Mouse (Mus musculus) CD4-positive, CD25-positive, alpha-beta regulatory T cell, adult 4 months (primary cell): ENCODE data around the gene Syce3. TPM values are rescaled to one million over a fixed set of nuclear protein-coding genes. Genes with fewer than 3 reads are reported as not detected.
"Not testable (repeated sequence)": the region's sequence is repeated elsewhere in the genome, so short reads cannot be mapped to it uniquely, and the experiment has no call there.

Source experiments
- ATAC-seq: one replicate; pipeline ENCODE4 v1.8.0; 2017
- polyA plus RNA-seq, 2 experiments: library from polyadenylated mRNA; unstranded; fragments of 100-300 nt; shearing (Covaris generic); gene quantifications; one replicate each; pipeline ENCODE4 v1.2.1; 2017

The Syce3 gene
- not detected for polyA plus RNA-seq

DNA sequence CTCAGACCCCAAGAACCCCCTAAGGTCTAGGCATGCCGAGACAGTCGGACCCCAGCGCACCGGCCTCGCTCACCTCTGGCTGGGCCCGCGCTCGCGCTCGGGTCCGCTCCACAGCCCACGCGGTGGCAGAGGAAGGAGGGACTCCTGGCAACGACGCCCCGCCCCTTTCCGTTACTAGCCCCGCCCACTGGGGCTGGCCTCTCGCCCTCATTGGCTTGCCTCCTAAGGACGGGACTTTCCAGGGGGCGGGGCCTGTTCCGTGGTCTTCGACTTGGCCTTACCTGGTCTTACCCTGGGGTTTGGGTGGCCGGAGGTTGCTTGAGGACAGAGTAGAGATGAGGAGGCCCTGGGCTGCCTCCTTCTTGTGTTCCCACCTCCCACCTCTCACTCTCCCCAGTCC lies at the start of gene Syce3:
TSS of gene Syce3 (minus strand) at position 386 of the 400 bp plus-strand sequence.
- no peak for ATAC-seq

- ATAC-seq: no peak
Observed at GRCm38 (mm10) chr15:89459821-89460220, 49.5 kb upstream of the Syce3 start.

- ATAC-seq: peak; percentile 62
Observed at GRCm38 (mm10) chr15:89458942-89459341, 48.6 kb upstream of the Syce3 start.

DNA sequence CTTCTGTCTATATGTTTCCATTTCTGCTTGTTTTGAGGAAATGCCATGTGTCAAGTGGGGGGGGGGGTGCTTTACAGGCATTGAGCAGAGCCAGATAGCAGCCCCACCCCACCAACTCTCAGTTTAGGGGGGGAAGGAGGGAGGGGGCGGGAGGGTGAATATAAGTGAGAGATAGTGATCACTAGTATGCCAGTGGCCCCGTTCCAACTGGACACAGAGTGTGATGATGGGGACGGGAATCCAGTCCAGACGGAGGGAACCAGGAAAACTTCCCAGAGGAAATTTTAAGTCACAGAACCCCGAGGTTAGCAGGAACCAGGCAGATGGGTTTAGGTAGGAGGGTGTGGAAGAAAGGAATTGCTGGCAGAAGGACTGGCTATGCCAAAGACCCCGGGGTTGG lies 45.3 kb upstream of the Syce3 start:
- no peak for ATAC-seq

DNA sequence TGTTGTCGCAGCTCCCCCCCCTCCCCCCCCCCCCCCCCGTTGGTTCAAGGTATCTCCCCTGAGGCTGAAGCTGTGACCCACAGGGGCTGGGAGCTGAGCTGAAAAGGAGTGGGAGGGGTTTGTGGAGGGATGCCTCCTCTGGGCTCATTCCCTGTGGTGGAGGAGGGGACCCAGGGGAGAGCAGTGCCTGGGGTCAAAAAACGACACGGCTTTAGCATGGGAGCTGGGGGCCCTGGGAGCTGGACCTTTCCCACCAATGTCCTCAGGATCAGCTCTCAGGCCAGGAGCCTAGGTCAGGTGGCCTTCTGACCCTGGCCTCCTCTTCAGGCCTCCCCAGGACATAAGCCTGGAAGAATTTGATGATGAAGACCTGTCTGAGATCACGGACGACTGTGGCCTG lies 44.6 kb upstream of the Syce3 start:
- no peak for ATAC-seq

GRCm38 (mm10) chr15:89453865-89454478 lies 43.7 kb upstream of the Syce3 start, which contains the start of gene Mapk8ip2:
TSS of gene Mapk8ip2 (plus strand) at chr15:89453913.
- ATAC-seq: no peak

DNA sequence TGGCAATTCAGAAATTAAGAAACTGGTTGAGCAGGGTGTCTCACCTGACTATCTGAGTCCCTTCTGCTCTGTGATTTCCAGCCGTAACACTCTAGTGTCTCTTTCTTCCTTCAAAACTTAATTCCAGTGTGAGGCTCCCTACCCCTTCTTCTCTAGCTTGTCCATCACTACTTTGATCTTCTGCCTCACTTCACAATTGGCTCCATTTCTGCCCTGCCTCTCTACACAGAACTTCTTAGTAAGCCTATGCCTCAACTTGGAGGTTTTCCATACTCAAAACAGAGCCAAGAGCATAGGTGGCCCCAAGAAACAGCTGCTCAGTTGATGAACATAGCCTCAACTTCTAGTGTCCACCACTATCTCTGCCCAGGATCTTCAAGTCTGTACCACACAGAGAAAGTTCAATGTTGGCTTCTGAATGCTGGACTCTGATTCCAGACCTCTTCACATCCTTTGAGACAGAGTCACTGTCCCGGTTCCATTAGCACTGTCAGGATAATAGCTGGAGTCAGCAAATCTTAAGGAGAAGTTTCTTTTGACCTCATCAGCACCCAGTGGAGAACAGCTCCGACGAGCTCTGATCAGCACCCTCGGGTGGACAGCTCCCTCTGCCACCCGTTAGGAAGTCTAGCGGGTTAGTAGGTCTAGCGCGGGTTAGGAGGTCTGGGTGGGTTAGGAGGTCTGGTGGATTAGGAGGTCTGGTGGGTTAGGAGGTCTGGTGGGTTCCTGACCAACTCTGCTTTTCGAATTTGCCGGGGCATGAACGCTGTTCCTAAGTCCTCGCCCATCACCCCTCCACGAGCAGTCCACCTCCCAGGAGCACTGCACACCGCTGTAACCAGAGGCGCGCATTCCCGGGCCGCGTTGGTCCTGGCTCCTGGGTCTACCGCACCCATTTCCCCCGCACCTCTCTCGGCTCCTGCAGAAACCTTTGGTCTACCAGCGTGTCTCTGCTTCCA lies 42.9 kb upstream of the Syce3 start:
- peak; percentile 43 for ATAC-seq

- no peak for ATAC-seq
Observed at GRCm38 (mm10) chr15:89442486-89443070, 32.3 kb upstream of the Syce3 start.

DNA sequence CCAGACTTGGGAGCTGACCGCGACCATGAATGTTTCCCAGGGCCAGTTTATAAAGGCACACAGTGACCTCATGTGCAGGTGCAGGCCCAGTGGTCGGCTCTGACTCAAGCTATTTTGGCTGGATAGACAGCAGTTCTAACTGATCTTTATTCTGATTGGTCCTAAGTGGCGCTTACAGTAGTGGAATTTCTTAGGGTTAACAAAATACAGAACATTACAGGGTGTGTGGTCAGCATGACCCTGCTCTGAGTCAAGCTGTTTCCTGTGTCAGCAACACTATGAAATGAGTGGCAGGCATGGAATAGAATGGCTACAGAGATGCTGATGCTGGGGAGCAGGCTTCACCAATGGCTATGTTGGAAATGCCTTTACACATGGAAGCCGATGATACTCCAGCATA lies 25.6 kb upstream of the Syce3 start:
- ATAC-seq: no peak

GRCm38 (mm10) chr15:89434136-89434535 lies 23.8 kb upstream of the Syce3 start:
- no peak for ATAC-seq

GRCm38 (mm10) chr15:89432946-89433345 lies 22.6 kb upstream of the Syce3 start:
- ATAC-seq: no peak

DNA sequence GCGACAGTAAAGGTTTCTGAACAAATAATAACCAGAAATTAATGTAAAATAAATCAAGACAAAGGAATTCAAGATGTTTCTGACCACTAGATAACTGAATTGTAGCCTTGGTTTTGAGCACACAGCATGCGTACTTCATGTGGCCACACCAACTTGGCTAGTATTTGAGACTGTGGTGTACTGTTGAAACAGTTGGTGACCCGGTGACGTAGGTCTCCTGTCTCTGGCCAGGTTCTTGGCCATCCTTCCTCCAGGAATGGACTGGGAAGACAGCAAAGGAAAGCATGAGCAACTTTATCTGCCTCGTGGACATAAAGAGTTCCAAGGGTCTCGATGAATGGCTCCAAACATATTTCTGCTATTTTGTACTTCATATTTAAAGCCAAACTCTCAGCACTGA lies 21.5 kb upstream of the Syce3 start:
- ATAC-seq: no peak

GRCm38 (mm10) chr15:89431271-89431670 lies 21.0 kb upstream of the Syce3 start:
- no peak for ATAC-seq

- ATAC-seq: not testable (repeated sequence)
Observed at GRCm38 (mm10) chr15:89430771-89431170, 20.5 kb upstream of the Syce3 start.

- no peak for ATAC-seq
Observed at GRCm38 (mm10) chr15:89430341-89430740, 20.0 kb upstream of the Syce3 start.

DNA sequence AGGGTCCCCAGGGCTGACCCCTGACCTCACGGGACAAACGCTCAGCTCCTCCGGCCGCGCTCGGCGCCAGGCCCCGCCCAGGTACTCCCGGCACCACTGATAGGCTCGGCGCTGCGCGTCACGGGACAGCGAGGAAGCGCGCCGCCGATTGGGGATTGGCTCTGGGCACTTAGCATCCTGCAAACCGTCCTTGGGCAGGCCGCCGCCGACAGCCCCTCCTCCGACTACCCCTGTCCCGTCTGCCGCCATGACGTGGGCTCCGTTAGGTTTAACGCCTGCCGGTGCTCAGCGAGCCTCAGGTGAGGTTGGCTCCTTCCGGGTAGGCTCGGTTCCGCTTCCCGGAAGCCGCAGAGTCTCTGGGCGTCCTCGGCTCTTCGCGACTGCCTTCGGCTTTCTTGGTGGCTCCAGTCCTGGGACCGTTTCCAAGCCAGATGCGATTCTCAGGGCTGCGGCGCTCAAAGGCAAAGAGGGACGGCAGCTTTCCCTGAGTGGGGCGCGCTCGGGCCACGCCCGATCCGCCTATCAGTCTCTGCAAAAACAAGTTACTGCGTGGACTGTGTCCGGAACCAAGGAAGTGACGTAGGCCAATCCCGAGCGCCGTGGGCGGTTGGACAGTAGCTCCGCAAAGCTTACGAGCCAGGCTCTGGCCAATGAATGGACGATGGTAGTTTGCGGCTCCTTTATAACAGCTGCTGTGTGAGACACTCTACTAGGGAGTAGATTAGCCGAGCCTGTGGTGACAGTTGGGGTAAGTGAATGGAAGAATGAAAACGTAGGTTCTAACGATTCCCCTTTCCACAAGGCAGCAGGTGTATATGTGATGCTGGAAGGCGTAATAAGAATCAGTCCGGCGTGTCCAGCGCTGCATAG lies 19.3 kb upstream of the Syce3 start, which contains the start of the genes C730034F03Rik, Gm44502 and Chkb:
TSS of gene C730034F03Rik (plus strand) at position 238 of the 870 bp plus-strand sequence.
TSS of gene Gm44502 (minus strand) at position 345 of the 870 bp plus-strand sequence.
TSS of gene Chkb (minus strand) at position 557 of the 870 bp plus-strand sequence.
- ATAC-seq: peak; percentile 91

- ATAC-seq: no peak
Observed at GRCm38 (mm10) chr15:89428821-89429351, 18.6 kb upstream of the Syce3 start.

DNA sequence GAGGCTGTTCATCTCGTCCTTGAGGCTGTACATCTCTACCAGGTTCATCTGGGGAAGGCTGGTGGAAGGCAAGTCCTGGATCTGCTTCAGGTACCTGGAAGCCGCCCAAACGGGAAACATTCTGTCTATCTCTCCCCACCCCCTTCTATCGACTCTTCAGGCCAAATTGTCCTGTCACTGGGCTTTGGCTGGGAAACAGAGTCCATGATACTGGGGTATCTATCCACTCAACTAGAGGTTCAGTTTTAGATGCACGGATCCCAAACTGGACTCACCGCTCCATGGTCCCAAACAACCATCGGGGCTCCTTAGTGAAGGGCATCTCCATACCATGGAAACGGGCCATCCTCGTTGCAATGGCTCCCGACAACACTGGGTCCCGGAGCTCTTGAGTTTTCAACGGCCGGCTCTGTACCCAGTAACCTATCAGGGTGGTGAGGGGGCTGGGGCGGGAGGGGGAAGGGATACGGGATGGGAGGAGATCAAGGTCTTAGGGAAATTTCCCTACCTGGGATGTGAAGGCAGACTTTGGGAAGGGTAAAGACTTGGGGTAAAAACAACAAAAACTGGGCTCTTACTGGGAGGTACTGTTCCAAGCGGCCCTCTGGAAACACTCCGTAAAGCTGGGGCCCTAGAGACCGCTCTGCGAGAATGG lies 18.0 kb upstream of the Syce3 start:
- no peak for ATAC-seq

- ATAC-seq: no peak
Observed at GRCm38 (mm10) chr15:89426716-89427115, 16.4 kb upstream of the Syce3 start.

DNA sequence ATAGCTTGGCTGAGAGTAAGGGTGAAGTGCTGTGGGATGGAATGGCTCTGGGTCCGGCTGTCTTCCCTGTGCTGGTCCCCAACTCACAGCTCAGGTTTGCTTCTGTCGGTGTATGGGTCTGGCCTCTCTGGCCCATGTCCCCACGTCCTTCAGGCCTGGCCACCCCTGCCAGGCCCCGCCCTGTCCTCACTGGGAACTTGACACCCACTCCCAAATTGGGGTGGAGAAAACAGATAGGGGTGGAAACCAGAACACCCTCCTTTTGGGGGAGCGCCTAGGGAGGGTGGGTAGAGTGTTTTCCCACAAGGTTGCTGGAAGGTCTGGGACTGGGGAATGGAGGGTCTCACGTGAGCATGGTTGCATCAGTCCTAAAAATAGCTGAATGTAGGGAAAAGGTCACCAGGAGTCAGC lies 15.4 kb upstream of the Syce3 start, which contains the start of gene Cpt1b:
TSS of gene Cpt1b (minus strand) at position 153 of the 411 bp plus-strand sequence.
- ATAC-seq: no peak

- ATAC-seq: no peak
Observed at GRCm38 (mm10) chr15:89424621-89425020, 14.3 kb upstream of the Syce3 start.
